Mouse (Mus musculus) brown adipose tissue, adult 24 weeks (tissue): ENCODE measurements at regions not wholly inside any gene's neighbourhood (a gene's known extent, or its start where the extent isn't known, plus 50 kb on each side); places are given as distances from the start of the nearest gene placed in this dataset.
A peak's percentile ranks its signal among the peaks of the same experiment; 100 is the strongest.

Source experiments
- H3K27ac ChIP-seq: fragments of 200-500 bp; replicated peaks from 2 replicates; pipeline ENCODE4 v1.5.1; 2012; ENCODE audit warnings: low read depth, mild to moderate bottlenecking, low read length
- H3K4me1 ChIP-seq: fragments of 200-500 bp; 2 replicates; pipeline ENCODE4 v1.6.1; 2012; ENCODE audit warnings: low read length, mixed read lengths; ENCODE audit not compliant: control insufficient read depth, insufficient read depth, insufficient read length
- H3K4me3 ChIP-seq: fragments of 200-500 bp; 2 replicates; pipeline ENCODE4 v1.5.1; 2012; ENCODE audit warnings: low read depth, mild to moderate bottlenecking, low read length, moderate library complexity; ENCODE audit not compliant: insufficient read depth

DNA sequence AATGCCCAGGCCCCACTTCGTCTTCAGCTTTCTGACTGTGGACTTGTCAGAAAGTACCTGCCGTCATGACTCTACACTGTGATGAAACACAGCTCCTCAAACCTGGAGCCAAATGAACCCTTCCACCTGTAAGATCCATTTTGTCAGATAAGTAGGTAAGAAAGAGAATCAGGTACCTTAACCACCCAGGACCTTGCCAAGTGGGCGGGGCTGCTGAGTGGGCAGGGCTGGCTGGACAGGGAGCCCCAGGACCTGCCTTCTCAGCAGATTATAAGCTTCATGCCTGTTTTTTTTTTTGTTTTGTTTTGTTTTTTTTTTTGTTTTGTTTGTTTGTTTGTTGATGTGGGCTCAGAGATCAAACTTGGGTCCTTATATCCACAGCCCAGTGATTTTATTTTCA is 311.8 kb upstream of the Pabpc6 start:
- no peak overlapping the region for H3K27ac ChIP-seq
- H3K4me3 ChIP-seq: no peak overlapping the region
- H3K4me1 ChIP-seq: no peaks in the 10 kb centered on the region; the same call in 1 of the 2 replicates

GRCm38 (mm10) chr17:9976866-9977421 is 307.4 kb upstream of the Pabpc6 start:
- Histone ChIP-seq H3K27ac (no peak overlapping the region), H3K4me1 (peaks cover 3% of the 10 kb centered on the region; the same call in 1 of the 2 replicates), H3K4me3 (no peak overlapping the region)

DNA sequence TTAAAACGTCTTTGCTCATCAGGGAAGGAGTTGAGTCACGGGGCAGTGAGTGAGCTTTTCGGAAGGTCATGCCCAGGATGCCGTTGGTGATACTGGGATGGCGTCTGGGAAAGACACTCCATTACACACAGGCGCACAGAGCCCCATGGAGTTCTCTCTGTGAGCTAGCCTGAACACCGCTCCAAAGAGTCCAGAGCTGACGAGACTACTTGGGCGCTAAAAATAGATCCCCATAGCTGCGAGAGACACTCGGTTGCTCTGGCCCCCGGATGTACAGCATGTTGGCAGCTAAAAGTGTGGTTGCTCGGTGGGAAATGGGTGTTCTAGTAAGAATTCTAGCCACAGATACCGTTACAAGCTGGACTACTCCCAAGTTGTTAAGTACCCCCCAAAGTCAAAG is 306.5 kb upstream of the Pabpc6 start:
- Histone ChIP-seq H3K27ac (no peak overlapping the region), H3K4me1 (peaks cover 3% of the 10 kb centered on the region; the same call in 1 of the 2 replicates), H3K4me3 (no peak overlapping the region)

GRCm38 (mm10) chr17:9975153-9975552 is 305.6 kb upstream of the Pabpc6 start:
- Histone ChIP-seq H3K27ac (no peak overlapping the region), H3K4me3 (no peak overlapping the region), H3K4me1 (peaks cover 3% of the 10 kb centered on the region; the same call in 1 of the 2 replicates)

- Histone ChIP-seq H3K4me3 (no peak overlapping the region), H3K4me1 (peaks cover 4% of the 10 kb centered on the region; the same call in 1 of the 2 replicates), H3K27ac (no peak overlapping the region)
These were observed 298.5 kb upstream of the Pabpc6 start for GRCm38 (mm10) chr17:9967988-9968387.

- peaks cover 7% of the 10 kb centered on the region; the same call in 1 of the 2 replicates for H3K4me1 ChIP-seq
- no peak overlapping the region for H3K27ac ChIP-seq
- no peak overlapping the region for H3K4me3 ChIP-seq
These were observed 293.4 kb upstream of the Pabpc6 start for GRCm38 (mm10) chr17:9962893-9963436.

DNA sequence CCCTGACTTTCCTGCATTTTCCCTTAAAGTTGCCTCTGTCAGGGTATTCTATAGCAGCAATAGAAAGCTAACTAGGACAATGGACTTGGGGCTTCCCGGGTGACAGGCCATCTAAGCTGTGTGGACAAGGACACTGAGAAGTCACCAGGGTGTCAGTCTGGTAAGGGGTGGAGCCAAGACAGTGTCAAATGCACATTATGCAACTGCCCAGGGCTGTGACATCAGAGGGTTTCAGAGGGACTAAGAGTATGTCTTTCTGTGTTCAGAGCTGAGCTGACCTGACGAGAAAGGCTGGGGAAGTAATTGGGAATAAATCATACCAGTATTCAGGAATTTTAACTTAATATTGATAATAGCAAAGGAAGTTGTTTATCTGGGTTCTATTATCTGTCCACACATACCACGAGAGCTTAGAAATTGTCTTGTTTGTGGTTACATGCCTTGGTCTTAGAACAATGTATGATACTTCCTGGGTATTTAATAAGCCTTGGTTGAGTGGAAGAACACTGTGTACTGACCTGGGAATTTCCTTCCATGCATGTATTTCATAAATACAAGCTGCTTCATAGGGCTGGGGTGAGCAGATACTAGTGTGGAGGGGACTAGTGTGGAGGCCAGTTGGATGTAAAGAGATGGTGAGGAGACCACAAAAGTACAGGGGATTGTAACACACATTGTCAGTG is 279.6 kb upstream of the Pabpc6 start:
- peak overlapping the region; percentile 69 for H3K27ac ChIP-seq
- peaks cover 2% of the 10 kb centered on the region; the same call in 1 of the 2 replicates for H3K4me1 ChIP-seq
- H3K4me3 ChIP-seq: no peak overlapping the region

DNA sequence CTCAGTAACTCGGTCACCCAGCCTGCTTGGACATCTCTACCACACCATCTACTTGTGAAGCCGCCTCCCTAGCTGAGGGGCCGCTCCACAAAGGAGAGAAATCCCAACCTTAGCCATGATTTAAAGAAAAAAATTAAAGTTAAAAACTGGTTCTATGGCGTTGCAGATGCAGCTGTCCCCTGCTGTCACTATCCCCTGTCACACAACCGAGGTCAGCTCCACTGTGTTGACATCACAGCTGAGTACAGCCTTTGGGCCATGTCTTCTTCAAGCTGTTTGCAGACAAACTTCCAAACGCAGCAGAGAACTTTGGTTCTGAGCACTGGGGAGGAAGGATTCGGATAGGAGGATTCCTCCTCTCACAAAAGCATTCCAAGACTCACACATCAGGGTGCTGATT is 278.1 kb upstream of the Pabpc6 start:
- Histone ChIP-seq H3K4me1 (peaks cover 2% of the 10 kb centered on the region; the same call in 1 of the 2 replicates), H3K4me3 (no peak overlapping the region)

GRCm38 (mm10) chr17:9944513-9944912 is 275.0 kb upstream of the Pabpc6 start:
- no peaks in the 10 kb centered on the region for H3K4me1 ChIP-seq
- H3K4me3 ChIP-seq: no peak overlapping the region
- no peak overlapping the region for H3K27ac ChIP-seq

More for the DNA sequence above, 278.1 kb upstream of the Pabpc6 start:
- H3K27ac ChIP-seq: no peak overlapping the region

- Histone ChIP-seq H3K4me1 (no peaks in the 10 kb centered on the region), H3K27ac (no peak overlapping the region), H3K4me3 (no peak overlapping the region)
These were observed 272.7 kb upstream of the Pabpc6 start for GRCm38 (mm10) chr17:9942171-9942570.

- Histone ChIP-seq H3K4me3 (no peak overlapping the region), H3K4me1 (no peaks in the 10 kb centered on the region), H3K27ac (no peak overlapping the region)
These were observed 270.1 kb upstream of the Pabpc6 start for GRCm38 (mm10) chr17:9939576-9939975.

- no peaks in the 10 kb centered on the region for H3K4me1 ChIP-seq
- no peak overlapping the region for H3K4me3 ChIP-seq
These were observed 268.9 kb upstream of the Pabpc6 start for GRCm38 (mm10) chr17:9938426-9938825.

GRCm38 (mm10) chr17:9937211-9937610 is 267.7 kb upstream of the Pabpc6 start:
- Histone ChIP-seq H3K4me3 (no peak overlapping the region), H3K27ac (no peak overlapping the region), H3K4me1 (no peaks in the 10 kb centered on the region)

More at GRCm38 (mm10) chr17:9938426-9938825, 268.9 kb upstream of the Pabpc6 start:
- H3K27ac ChIP-seq: no peak overlapping the region

DNA sequence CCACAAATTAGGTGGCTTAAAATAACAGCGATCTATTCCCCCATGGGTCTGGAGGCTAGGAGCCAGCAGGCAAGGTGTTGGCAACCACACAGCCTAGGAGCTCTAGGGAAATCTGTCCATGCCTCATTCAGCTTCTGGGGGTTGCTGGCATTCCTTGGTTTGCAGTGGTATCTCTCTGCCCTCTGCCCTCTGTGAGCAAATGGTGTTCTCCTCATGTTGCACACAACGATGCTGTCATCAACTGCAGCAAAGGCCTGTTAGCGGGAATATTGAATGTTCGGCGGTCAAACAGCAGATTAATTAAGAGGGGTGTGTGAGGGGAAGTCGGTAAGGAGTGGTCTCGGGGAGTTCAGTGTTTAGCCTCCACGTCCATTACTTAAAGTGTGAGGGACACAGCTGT is 262.7 kb upstream of the Pabpc6 start:
- no peak overlapping the region for H3K4me3 ChIP-seq
- no peaks in the 10 kb centered on the region for H3K4me1 ChIP-seq

GRCm38 (mm10) chr17:9931526-9931925 is 262.0 kb upstream of the Pabpc6 start:
- H3K27ac ChIP-seq: no peak overlapping the region
- H3K4me1 ChIP-seq: no peaks in the 10 kb centered on the region
- H3K4me3 ChIP-seq: peak overlapping the region; percentile 22; the same call in 1 of the 2 replicates

More for the DNA sequence above, 262.7 kb upstream of the Pabpc6 start:
- no peak overlapping the region for H3K27ac ChIP-seq
